Mouse (Mus musculus) gastrocnemius, postnatal 10 days (tissue): ENCODE measurements at regions not wholly inside any gene's neighbourhood (a gene's known extent, or its start where the extent isn't known, plus 50 kb on each side); places are given as distances from the start of the nearest gene placed in this dataset.

Source experiments
- DNase-seq: peaks from one replicate; pipeline ENCODE4 v3.0.0; 2021; ENCODE audit warnings: mixed read lengths

DNA sequence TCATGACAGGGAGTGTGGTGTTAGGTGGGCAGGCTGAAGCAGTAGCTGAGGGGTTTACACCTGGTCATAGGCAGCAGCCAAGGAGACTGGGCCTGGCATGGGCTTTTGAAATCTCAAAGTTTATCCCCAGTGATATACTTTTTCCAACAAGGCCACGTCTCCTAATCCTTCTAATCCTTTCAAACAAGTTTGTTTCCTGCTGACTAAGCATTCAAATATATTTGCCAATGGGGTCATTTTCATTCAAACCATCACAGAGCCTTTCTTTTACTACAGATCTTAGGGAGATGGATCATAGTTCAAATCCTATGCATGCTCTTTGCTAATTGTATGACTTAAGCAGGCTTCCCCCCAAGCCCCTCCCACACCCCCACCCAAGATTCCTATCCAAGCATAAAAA lies 93.0 kb upstream of the Eef1e1 start:
- DNase-seq = no peak

DNA sequence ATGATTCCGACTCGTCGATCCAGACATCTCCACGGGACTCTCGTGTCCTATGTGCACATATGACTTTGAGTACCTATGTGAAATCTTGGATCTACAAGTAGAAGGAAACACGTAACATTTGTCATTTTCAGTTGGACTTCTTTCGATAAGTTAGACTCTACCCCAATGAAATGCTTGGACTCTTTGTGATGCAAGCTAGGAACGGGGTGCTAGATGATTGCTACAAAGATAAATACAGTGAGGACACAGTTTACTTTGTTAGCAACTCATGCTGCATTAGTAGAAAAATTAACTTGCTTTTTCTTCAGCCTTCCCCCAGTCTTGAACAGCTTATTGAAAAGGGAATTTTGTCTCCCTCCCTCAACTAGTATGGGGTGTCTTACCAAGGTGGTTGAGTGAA lies 81.2 kb upstream of the Eef1e1 start:
- DNase-seq = no peak

DNA sequence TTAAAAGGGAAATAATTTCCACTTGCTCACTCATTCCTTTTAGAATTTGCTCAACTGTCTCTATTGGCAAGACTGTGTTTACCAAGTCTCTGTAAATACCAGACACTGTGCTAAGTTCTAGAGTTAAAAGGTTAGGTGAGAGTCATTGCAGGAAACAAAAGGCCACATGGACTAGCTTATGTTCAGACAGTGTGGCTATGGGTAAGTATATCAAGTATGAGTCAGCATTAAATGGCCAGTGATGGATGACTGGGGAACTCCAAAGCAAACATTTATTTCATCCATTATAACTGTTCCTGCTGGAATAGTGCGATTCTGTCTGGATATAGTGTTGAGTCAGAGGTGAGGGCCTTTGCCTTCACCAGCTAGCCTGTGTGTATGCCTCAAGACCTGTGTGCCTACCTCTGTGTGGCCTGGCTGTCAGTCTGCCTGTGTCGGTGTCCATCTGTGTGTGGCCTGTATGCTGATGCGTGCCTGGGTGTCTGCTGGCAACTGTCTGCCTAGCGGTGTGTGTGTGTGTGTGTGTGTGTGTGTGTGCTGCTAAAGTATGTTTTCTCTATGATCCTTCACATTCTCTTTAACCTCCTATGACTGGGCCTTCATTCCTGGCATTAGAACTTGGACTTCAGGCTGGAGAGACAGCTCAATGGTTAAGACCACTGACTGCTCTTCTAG lies 77.6 kb upstream of the Eef1e1 start:
- no peak for DNase-seq

DNA sequence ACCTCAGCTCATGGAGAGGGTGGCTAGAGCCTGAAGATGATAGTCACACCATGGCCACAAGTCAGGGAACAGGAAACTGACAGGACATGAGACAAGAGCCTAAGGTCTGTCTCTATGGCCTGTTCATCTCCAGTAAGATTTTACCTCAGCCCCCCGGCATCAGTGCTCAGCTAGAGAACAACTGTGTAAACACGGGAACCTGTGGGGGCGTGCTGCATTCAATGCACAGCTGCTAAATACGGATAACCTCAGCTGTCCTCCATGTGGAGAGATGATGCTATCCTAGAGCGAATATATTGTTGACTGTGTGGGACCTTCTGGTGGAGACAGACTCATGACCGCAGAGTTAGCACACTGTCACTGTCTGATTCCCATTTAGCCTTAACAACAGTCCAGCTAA lies 76.4 kb upstream of the Eef1e1 start:
- DNase-seq = no peak

DNA sequence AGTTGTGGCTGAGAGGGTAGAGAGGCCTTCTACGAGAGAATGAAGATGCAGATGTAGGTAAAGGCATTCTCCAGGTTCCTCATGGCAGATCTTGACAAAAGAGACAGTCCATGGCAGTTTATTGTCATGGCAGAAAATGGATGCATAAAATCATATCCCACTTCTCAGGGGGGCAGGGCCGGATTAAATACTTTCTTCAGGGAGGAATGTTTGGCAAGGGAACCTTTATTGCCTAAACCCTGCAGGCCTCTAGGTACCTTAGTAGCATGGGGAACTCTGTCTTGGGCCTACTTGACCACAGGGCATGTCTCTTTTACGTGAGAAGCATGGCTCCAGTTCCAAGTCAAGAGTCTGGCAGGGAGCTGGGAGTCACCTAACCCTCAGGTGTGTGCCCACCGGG lies 74.4 kb upstream of the Eef1e1 start:
- no peak for DNase-seq

DNA sequence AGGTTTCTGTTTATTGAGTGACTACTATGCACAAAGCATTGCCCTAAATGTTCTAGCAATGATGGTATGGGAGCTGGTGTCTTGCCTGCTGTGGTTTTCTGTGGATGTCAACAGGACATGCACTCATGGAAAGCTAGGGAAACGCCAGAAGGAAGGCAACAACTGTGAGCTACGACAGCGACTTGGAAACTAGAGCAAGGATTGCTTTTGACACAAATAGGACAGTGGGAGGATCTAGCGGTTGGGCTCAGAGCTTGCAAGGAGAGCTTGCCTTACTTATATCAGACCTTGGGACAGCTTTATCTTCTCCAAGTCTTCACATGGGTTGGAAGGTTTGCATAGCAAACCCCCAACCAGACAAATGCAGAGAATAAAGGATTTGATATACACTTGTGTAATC lies 66.6 kb upstream of the Eef1e1 start:
- DNase-seq = no peak

DNA sequence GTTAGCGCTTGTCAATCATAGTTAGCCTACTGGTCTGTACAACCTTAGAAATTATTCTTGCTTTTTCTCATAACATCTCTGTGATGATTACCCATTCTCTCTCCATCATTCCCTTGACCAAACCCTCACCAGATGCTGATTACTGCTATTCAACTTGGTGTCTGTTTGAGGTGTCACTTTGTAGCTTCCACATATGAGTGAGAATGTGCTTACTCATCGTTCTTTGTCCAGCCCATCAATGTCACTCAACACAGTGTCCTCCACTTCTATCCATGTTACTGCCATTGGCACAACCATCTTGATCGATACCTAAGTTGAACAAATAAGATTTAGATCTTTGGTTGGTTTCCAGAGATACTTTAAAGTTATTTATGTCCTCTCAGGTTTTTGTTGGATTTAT lies 62.3 kb upstream of the Eef1e1 start:
- no peak for DNase-seq

DNA sequence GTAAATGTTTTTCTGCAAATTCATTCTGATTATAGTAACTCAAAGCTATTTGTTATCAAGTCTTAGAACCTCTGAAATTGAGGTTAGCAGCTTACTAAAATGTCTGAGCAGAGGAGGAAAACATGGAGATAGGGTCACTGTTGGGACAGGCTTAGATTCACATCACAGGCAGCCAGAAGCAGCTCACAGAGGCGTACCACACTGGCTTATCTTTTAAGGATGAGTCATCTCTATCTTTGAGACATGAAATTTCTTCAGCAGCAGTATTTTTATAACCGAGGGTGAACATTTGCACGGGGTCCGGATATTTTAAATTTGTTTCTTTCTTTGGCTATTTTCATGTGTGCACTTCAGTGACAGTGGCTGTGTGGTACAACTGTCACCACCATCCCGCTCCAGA lies 56.0 kb upstream of the Eef1e1 start:
- no peak for DNase-seq
